Mouse (Mus musculus) MN1 (cell line): ENCODE results near the gene Cypt12.

Source experiments
- DNase-seq: peaks from one replicate; pipeline ENCODE4 v3.0.0-alpha.2; 2016; ENCODE audit warnings: low spot score

The Cypt12 gene

DNA sequence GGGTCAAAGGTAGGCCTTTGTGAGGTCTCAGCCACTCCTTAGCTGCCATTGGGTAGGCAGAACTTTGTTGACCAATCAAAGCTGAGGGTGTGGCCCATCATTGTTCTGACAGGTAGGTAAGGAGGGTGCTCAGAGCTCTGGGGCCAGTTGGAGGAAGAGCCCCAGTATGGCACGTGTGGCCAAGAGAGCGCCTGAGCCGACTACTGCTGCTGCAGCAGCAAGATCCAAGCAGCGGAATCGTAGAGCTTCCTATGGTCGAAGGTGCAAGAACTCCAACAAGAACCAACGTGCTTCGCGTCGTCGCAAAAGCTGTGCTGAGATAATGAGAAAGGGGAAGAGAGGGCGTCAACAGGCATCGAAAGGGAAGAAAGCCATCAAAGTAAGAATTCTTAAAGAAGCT, at the start of gene Cypt12:
Gene Cypt12, plus strand, starts transcription at position 112 of the 400 bp plus-strand sequence.
- no peak for DNase-seq

DNA sequence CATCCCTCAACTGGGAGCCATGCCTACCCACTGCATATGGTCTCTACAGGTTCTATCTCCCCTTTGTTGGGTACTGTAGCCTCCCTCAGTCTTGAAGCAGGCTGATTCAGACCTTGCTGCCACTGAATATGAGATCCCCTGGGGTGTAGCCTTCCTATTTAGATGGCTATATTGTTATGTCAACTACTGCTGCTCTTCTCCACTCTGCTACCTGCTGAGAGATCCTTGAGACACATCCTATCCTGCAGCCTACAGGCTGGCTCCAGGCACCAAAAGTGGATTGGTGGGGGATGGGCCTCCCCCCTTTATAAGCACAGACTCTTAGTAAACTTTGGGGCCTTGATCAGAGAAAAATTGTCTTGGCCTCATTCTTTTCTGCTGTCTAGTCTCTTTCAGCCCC, 34.4 kb upstream of the Cypt12 start:
- DNase-seq = no peak

DNA sequence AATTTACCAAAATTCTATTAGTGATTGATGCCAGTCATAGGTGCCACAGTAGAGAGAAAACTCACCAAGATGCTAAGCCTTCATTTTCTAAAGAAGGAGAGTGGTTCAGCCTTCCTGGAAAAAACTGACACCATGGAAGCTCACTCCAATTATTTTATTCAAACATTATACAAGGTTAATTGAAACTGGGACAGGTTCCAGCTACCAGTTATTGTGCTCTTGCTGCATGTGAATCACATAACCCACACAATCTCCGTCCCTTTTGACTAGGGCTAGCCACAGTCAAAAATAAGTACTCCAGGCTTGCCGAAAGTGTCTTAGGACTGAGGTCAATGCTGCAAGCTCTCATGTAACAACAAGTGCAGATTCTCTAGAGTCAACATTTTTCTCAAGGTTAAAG, 8.0 kb upstream of the Cypt12 start:
- DNase-seq = no peak
